Mouse (Mus musculus) bone marrow, adult 2 months (tissue): Measurements from ENCODE around the gene Gpr142.

Experiments
- CTCF ChIP-seq: fragments of 200-500 bp; IDR thresholded peaks from 2 replicates; pipeline ENCODE4 v1.5.1; 2011; ENCODE audit warnings: low read length, control low read depth; ENCODE audit not compliant: control insufficient read depth, insufficient read depth
- POLR2A ChIP-seq: fragments of 200-500 bp; IDR thresholded peaks from 2 replicates; pipeline ENCODE4 v1.6.1; 2011; ENCODE audit warnings: low read depth, mild to moderate bottlenecking, control low read depth, low read length, borderline replicate concordance; ENCODE audit not compliant: control insufficient read depth

DNA sequence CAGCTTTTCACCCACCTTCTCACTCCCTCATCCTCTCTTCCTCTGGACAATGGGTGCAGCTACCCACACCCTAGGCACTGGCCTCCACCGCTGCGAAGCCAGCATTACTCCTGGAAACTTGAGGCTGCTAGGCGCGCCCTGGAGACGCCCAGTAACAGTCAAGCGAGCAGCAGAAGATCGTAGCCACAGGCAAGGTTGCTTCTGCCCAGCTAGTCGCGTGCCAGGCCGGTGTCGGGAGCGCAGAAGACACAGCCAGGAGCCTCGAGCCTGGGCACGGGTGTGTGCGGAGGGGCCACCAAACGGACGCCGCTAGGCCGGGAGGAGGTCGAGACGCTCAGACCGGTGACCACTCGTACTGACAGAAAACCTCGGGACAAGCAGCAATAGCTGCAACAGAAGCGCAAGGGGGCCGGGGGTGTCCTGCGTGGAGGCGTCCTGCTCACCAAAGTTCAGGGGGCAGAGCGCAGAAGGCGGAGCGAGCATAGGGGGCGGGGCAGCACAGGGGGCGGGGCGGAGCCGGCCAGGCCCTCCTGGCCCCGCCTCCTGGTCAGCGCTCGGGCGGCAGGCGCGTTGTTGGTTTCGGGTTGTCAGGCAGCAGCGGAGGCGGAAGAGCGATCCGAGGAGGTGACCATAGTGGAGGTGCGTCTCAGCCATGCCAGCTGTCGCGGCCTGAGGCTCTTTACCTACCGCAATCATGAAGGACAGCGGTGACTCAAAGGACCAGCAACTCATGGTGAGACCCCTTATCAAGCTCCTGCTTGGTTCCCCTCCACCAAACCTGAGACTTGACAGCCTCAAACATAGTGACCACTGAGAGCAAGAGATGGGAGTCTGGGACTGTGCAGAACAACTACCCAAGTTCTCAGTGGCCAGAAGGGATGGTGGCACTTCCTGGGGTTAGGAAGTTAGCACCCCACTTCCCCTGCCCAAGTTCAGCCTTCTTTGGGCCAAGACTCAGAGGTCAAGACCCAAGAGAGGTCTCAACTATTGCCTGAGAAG lies 33.6 kb upstream of the Gpr142 start, which contains the start of gene Kif19a:
- TF ChIP-seq CTCF: no peak
- TF ChIP-seq POLR2A: peak; percentile 37; the same call in 1 of the 2 replicates
